Mouse (Mus musculus) MEL (cell line): ENCODE measurements around the gene Lysmd1. TPM values are rescaled to one million over a fixed set of nuclear protein-coding genes. Genes with fewer than 3 reads are reported as not detected.
A peak's percentile ranks its signal among the peaks of the same experiment; 100 is the strongest.

Experiments
- DNase-seq: peaks from one replicate; pipeline ENCODE4 v3.0.0; 2011; ENCODE audit warnings: low read depth, low spot score
- H3K27ac ChIP-seq: 2 replicates; pipeline ENCODE4 v1.5.1; 2012; ENCODE audit warnings: low read depth, mild to moderate bottlenecking, control low read depth, low read length, moderate library complexity; ENCODE audit not compliant: control insufficient read depth
- H3K27me3 ChIP-seq, 2 experiments: fragments of 150-350 bp in 1 of 2; sonication (generic) in 1 of 2; 2 replicates each; pipeline ENCODE4 v1.6.1; 2012; ENCODE audit warnings: low read length in 2 of 2, mild to moderate bottlenecking in 2 of 2, improper control_type of control experiment in 1 of 2, moderate library complexity in 1 of 2; ENCODE audit not compliant: insufficient read depth in 2 of 2, control insufficient read depth in 1 of 2
- H3K36me3 ChIP-seq, 2 experiments: 2 replicates each; pipeline ENCODE4 v1.6.1; 2012 to 2014; ENCODE audit warnings: low read length in 2 of 2, improper control_type of control experiment in 1 of 2, inconsistent platforms in 1 of 2, mild to moderate bottlenecking in 1 of 2; ENCODE audit not compliant: insufficient read depth in 2 of 2, control insufficient read depth in 1 of 2
- H3K4me1 ChIP-seq, 2 experiments: fragments of 150-350 bp in 1 of 2; sonication (generic) in 1 of 2; 2 replicates each; pipeline ENCODE4 v1.6.1; 2012; ENCODE audit warnings: low read length in 2 of 2, improper control_type of control experiment in 1 of 2, mild to moderate bottlenecking in 1 of 2; ENCODE audit not compliant: insufficient read depth in 2 of 2, control insufficient read depth in 1 of 2
- H3K4me3 ChIP-seq, 2 experiments: fragments of 150-350 bp in 1 of 2; sonication (generic) in 1 of 2; 2 replicates each; pipeline ENCODE4 v1.5.1; 2012; ENCODE audit warnings: low read depth in 2 of 2, low read length in 2 of 2, mild to moderate bottlenecking in 2 of 2, moderate library complexity in 2 of 2, control low read depth in 1 of 2, improper control_type of control experiment in 1 of 2; ENCODE audit not compliant: control insufficient read depth in 1 of 2, insufficient read depth in 1 of 2
- H3K79me2 ChIP-seq: 2 replicates; pipeline ENCODE4 v1.6.1; 2012; ENCODE audit warnings: mild to moderate bottlenecking, low read length, moderate library complexity; ENCODE audit not compliant: control insufficient read depth, poor library complexity, insufficient read depth
- H3K9ac ChIP-seq: 2 replicates; pipeline ENCODE4 v1.6.1; 2012; ENCODE audit warnings: low read depth, mild to moderate bottlenecking, control low read depth, low read length, moderate library complexity; ENCODE audit not compliant: control insufficient read depth, poor library complexity, severe bottlenecking
- H3K9me3 ChIP-seq: fragments of 150-350 bp; sonication (generic); replicated peaks from 2 replicates; pipeline ENCODE4 v1.6.1; 2012; ENCODE audit warnings: mild to moderate bottlenecking, low read length, improper control_type of control experiment, moderate library complexity; ENCODE audit not compliant: insufficient read depth
- CHD1 ChIP-seq: IDR thresholded peaks from 2 replicates; pipeline ENCODE4 v1.6.1; 2012; ENCODE audit warnings: low read depth, mild to moderate bottlenecking, inconsistent platforms, low read length, improper control_type of control experiment
- E2F4 ChIP-seq: IDR thresholded peaks from 2 replicates; pipeline ENCODE4 v1.6.1; 2011; ENCODE audit warnings: low read depth, low read length, improper control_type of control experiment, borderline replicate concordance
- ELF1 ChIP-seq: IDR thresholded peaks from 2 replicates; pipeline ENCODE4 v1.6.1; 2014; ENCODE audit warnings: low read depth, mild to moderate bottlenecking, inconsistent platforms, low read length, improper control_type of control experiment, moderate library complexity
- EP300 ChIP-seq, 2 experiments: IDR thresholded peaks; 2 replicates each; pipeline ENCODE4 v1.6.1; 2011; ENCODE audit warnings: improper control_type of control experiment in 2 of 2, low read length in 2 of 2, low read depth in 1 of 2, mild to moderate bottlenecking in 1 of 2
- ETS1 ChIP-seq: IDR thresholded peaks from 2 replicates; pipeline ENCODE4 v1.6.1; 2012; ENCODE audit warnings: low read depth, mild to moderate bottlenecking, inconsistent platforms, low read length, improper control_type of control experiment, moderate library complexity
- GABPA ChIP-seq: IDR thresholded peaks from 2 replicates; pipeline ENCODE4 v1.6.1; 2012; ENCODE audit warnings: low read depth, mild to moderate bottlenecking, inconsistent platforms, low read length, improper control_type of control experiment, moderate library complexity
- GATA1 ChIP-seq: IDR thresholded peaks from 2 replicates; pipeline ENCODE4 v1.6.1; 2011; ENCODE audit warnings: low read depth, low read length, improper control_type of control experiment
- JUND ChIP-seq: IDR thresholded peaks from 2 replicates; pipeline ENCODE4 v1.6.1; 2011; ENCODE audit warnings: low read depth, mild to moderate bottlenecking, improper control_type of control experiment, low read length
- KAT2A ChIP-seq: conservative IDR thresholded peaks from 2 replicates; pipeline ENCODE4 v1.6.1; 2012; ENCODE audit warnings: low read depth, low read length, improper control_type of control experiment, inconsistent platforms
- MAFK ChIP-seq: IDR thresholded peaks from 2 replicates; pipeline ENCODE4 v1.6.1; 2011; ENCODE audit warnings: low read depth, mild to moderate bottlenecking, low read length, improper control_type of control experiment, borderline replicate concordance
- MAZ ChIP-seq: IDR thresholded peaks from 2 replicates; pipeline ENCODE4 v1.6.1; 2012; ENCODE audit warnings: low read depth, mild to moderate bottlenecking, inconsistent platforms, low read length, improper control_type of control experiment
- MEF2A ChIP-seq: IDR thresholded peaks from 2 replicates; pipeline ENCODE4 v1.6.1; 2014; ENCODE audit warnings: low read depth, mild to moderate bottlenecking, inconsistent platforms, low read length, improper control_type of control experiment; ENCODE audit not compliant: poor library complexity, insufficient replicate concordance, severe bottlenecking; ENCODE audit errors: extremely low read depth
- MYB ChIP-seq: IDR thresholded peaks from 2 replicates; pipeline ENCODE4 v1.6.1; 2011; ENCODE audit warnings: mild to moderate bottlenecking, low read depth, low read length, improper control_type of control experiment
- MYC ChIP-seq: IDR thresholded peaks from 2 replicates; pipeline ENCODE4 v1.6.1; 2011; ENCODE audit warnings: low read depth, mild to moderate bottlenecking, low read length, improper control_type of control experiment, moderate library complexity
- POLR2AphosphoS2 ChIP-seq: IDR thresholded peaks from 2 replicates; pipeline ENCODE4 v1.6.1; 2011; ENCODE audit warnings: low read length, improper control_type of control experiment
- POLR2AphosphoS5 ChIP-seq: IDR thresholded peaks from 2 replicates; pipeline ENCODE4 v1.6.1; 2012; ENCODE audit warnings: low read depth, borderline replicate concordance, mild to moderate bottlenecking, inconsistent platforms, low read length, moderate library complexity, mixed read lengths
- RCOR1 ChIP-seq: IDR thresholded peaks from 2 replicates; pipeline ENCODE4 v1.6.1; 2012; ENCODE audit warnings: low read depth, mild to moderate bottlenecking, inconsistent platforms, low read length, improper control_type of control experiment
- SIN3A ChIP-seq: IDR thresholded peaks from 2 replicates; pipeline ENCODE4 v1.6.1; 2012; ENCODE audit warnings: low read length, improper control_type of control experiment, inconsistent platforms
- TAL1 ChIP-seq: IDR thresholded peaks from 2 replicates; pipeline ENCODE4 v1.6.1; 2012; ENCODE audit warnings: mild to moderate bottlenecking, inconsistent platforms, low read length, moderate library complexity, mixed read lengths
- TCF12 ChIP-seq: IDR thresholded peaks from 2 replicates; pipeline ENCODE4 v1.6.1; 2014; ENCODE audit warnings: low read depth, mild to moderate bottlenecking, inconsistent platforms, low read length, improper control_type of control experiment, moderate library complexity
- ZC3H11A ChIP-seq: IDR thresholded peaks from 2 replicates; pipeline ENCODE4 v1.6.1; 2012; ENCODE audit warnings: low read depth, mild to moderate bottlenecking, inconsistent platforms, low read length, improper control_type of control experiment
- ZKSCAN1 ChIP-seq: IDR thresholded peaks from 2 replicates; pipeline ENCODE4 v1.6.1; 2012; ENCODE audit warnings: low read depth, mild to moderate bottlenecking, inconsistent platforms, low read length, improper control_type of control experiment, moderate library complexity
- polyA plus RNA-seq, 2 experiments: library from polyadenylated mRNA; stranded (reverse) in 1 of 2; unstranded in 1 of 2; fragments of >175 nt in 1 of 2; fragments of >200 nt in 1 of 2; gene quantifications; 2 replicates each; pipeline versions ENCODE4 v1.2.1 to v1.2.4; 2012; ENCODE audit warnings: low replicate concordance in 2 of 2, low read depth in 1 of 2; ENCODE audit not compliant: insufficient read length in 2 of 2, insufficient read depth in 1 of 2, missing spikeins in 1 of 2
- total RNA-seq: library from RNA; depleted of rRNA; stranded (reverse); fragments of 300-350 nt; gene quantifications from 2 replicates; pipeline ENCODE4 v1.2.3, GENCODE M21; 2012

Gene Lysmd1
- total and polyA plus RNA-seq, 3 experiments: 22.7 to 102 (median 22.9) TPM

- no peak for DNase-seq
- H3K9me3 ChIP-seq: no peaks in the 10 kb centered on the region
- TF ChIP-seq TCF12: no peak
- no peak for TF ChIP-seq CHD1
- no peak for TF ChIP-seq GATA1
- no peak for TF ChIP-seq MYC
- no peak for TF ChIP-seq JUND
- TF ChIP-seq POLR2AphosphoS5: no peak
- no peak for TF ChIP-seq MAZ
- no peak for TF ChIP-seq EP300 (IDR thresholded peaks at IDR 0.05; ENCODE audit: low read depth in 1 of 2, low read length in 2 of 2)
- TF ChIP-seq MYB: no peak
- no peak for TF ChIP-seq GABPA
- no peak for TF ChIP-seq TAL1
- no peak for TF ChIP-seq MEF2A
- no peak for TF ChIP-seq ZKSCAN1
- no peak for TF ChIP-seq MAFK
- TF ChIP-seq ETS1: no peak
- no peak for TF ChIP-seq RCOR1
- TF ChIP-seq KAT2A: no peak
- TF ChIP-seq ELF1: no peak
- TF ChIP-seq, all 39 proteins: peak for 0
- peak overlapping the region; percentile 56 to 71 for H3K4me3 ChIP-seq
- peak overlapping the region; percentile 65 for H3K9ac ChIP-seq
- peaks cover 51% of the 10 kb centered on the region for H3K79me2 ChIP-seq
- peak overlapping the region; percentile 35 for H3K27ac ChIP-seq
- H3K4me1 ChIP-seq: peaks cover 14 to 24% of the 10 kb centered on the region in 2 experiments
- no peaks in the 10 kb centered on the region for H3K27me3 ChIP-seq
- H3K36me3 ChIP-seq: peaks cover 26 to 44% of the 10 kb centered on the region in 2 experiments
Observed at GRCm38 (mm10) chr3:95105121-95105520, 28.8 kb upstream of the Lysmd1 start.

GRCm38 (mm10) chr3:95105586-95106337, 28.1 kb upstream of the Lysmd1 start:
- peaks cover 48% of the 10 kb centered on the region for H3K79me2 ChIP-seq
- DNase-seq: peak; percentile 87
- H3K4me1 ChIP-seq: peaks cover 12 to 24% of the 10 kb centered on the region in 2 experiments
- peak overlapping the region; percentile 71 for H3K4me3 ChIP-seq
- H3K27me3 ChIP-seq: no peaks in the 10 kb centered on the region
- H3K36me3 ChIP-seq: peaks cover 19 to 40% of the 10 kb centered on the region in 2 experiments
- H3K9me3 ChIP-seq: no peaks in the 10 kb centered on the region
- peak overlapping the region; percentile 77 for H3K27ac ChIP-seq
- TF ChIP-seq POLR2AphosphoS2 (no peak), ZC3H11A (no peak), POLR2AphosphoS5 (no peak), TAL1 (0 out of 2 replicates have a peak, but pooled peaks have one; percentile 20), ETS1 (no peak), MAZ (no peak), SIN3A (no peak), KAT2A (no peak), MYC (no peak), E2F4 (no peak), GATA1 (peak; percentile 13; the same call in 1 of the 2 replicates)
- TF ChIP-seq, all 39 proteins: peak for 2
- H3K9ac ChIP-seq: peak overlapping the region; percentile 73
